Mouse (Mus musculus): ENCODE measurements around the gene Dglucy. TPM values are rescaled to one million over a fixed set of nuclear protein-coding genes. Genes with fewer than 3 reads are reported as not detected.

Dglucy gene
- polyA plus RNA-seq, 1 experiment from 2014 or later: 2.8 TPM

DNA sequence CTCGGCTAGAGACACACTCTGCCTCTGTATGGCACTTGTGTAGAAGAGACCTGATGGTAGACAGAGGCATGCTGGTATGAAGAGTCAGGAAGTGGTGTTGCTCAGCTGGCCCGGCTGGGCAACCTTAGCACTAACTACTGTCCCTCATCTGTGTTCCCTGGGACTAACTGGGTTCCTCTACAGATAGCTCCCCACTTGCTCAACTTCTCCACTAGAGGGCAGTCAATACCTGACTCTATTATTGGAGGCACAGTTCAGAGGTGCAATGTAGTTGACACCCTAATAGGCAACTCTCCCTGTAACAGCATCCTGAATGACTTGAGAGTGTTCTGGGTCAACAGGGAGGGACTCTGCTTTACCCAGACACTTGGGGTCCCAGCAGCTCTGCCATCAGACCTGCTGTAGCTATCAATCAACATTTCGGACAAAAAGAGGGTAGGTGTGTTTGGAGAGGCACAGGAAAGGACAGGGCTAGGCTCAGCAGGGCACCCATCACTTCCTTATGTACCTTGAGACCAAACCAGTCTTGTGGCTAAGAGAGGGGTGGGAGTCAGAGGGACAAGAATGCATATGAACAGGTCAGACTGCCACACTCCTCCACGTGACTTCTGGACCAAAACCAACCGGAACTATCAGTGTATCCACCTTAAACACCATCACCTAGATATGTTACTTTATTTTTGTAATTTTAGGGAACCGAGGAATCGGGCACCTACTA is 70.7 kb downstream of the Dglucy start:
- Histone ChIP-seq H3K9ac (ENCODE audit: low read length) (no peak overlapping the region), H3K9me3 (ENCODE audit: control insufficient read depth, low read length) (no peaks in the 10 kb centered on the region), H3K36me3 (ENCODE audit: control insufficient read depth, insufficient read depth, low read length) (no peaks in the 10 kb centered on the region), H3K4me2 (replicated peaks; ENCODE audit: low read depth) (no peak overlapping the region), H3K27me3 (ENCODE audit: control insufficient read depth, insufficient read depth, low read length) (no peaks in the 10 kb centered on the region), H3K4me3 (ENCODE audit: low read depth, low read length) (no peak overlapping the region), H3K27ac (replicated peaks) (no peak overlapping the region), H3K4me1 (replicated peaks; ENCODE audit: control insufficient read depth, insufficient read depth) (no peaks in the 10 kb centered on the region)
- 70% methylated on average over 7 of the region's 7 CpGs for WGBS
- peak; percentile 18 for DNase-seq (ENCODE audit: low spot score)
- peak; percentile 97 for TF ChIP-seq CTCF (IDR thresholded peaks at IDR 0.05; ENCODE audit: low read depth)
- no peak for TF ChIP-seq EP300 (optimal IDR thresholded peaks at IDR 0.05)
- peak; percentile 83; the same call in 1 of the 2 replicates for ATAC-seq (ENCODE audit: low FRiP score, low TSS enrichment)

DNA sequence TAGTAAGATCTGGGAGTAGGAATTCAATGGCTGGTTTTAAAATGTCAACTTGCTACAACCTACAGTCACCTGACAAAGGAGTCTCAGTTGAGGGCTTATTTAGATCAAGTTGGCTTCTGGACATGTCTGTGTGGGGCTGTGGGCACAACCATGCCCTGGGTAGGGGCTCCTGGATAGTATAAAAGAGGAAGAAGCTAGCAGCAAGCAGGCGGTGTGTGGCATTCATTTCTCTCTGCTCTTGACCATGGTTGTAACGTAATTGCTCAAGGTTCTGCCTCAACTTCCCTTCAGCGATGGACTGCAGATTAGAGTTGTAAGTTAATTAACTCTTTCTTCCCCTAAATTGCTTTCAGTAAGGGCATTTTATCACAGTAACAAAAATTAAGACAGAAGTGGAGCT is 73.5 kb downstream of the Dglucy start:
- Histone ChIP-seq H3K27me3 (ENCODE audit: control insufficient read depth, insufficient read depth, low read length) (no peaks in the 10 kb centered on the region), H3K4me2 (replicated peaks; ENCODE audit: low read depth) (no peak overlapping the region), H3K4me3 (ENCODE audit: low read depth, low read length) (no peak overlapping the region), H3K9me3 (ENCODE audit: control insufficient read depth, low read length) (no peaks in the 10 kb centered on the region), H3K4me1 (replicated peaks; ENCODE audit: control insufficient read depth, insufficient read depth) (no peaks in the 10 kb centered on the region), H3K27ac (replicated peaks) (no peak overlapping the region), H3K36me3 (ENCODE audit: control insufficient read depth, insufficient read depth, low read length) (no peaks in the 10 kb centered on the region), H3K9ac (ENCODE audit: low read length) (no peak overlapping the region)
- no peak for TF ChIP-seq CTCF (IDR thresholded peaks at IDR 0.05; ENCODE audit: low read depth)
- TF ChIP-seq EP300 (optimal IDR thresholded peaks at IDR 0.05): no peak
- DNase-seq (ENCODE audit: low spot score) (no peak), ATAC-seq (ENCODE audit: low FRiP score, low TSS enrichment) (no peak)
- 71% methylated on average over 3 of the region's 3 CpGs for WGBS

DNA sequence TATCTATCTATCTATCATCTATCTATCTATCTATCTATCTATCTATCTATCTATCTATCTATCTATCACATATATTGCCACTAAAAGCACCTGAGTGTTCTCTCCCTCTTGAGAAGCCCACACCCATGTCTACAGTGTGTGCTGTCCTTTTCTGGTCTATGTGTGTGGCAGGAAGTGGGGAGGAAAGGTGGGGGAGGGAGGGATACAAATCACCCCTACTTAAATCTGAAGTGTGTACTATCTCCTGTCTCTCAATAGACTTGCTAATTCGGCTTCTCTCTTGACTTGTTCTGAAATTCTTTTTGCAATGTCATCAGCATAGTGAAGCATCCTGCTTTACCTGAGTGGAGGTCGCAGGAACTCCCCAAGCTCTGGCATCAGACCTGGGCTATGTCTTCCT is 77.5 kb downstream of the Dglucy start:
- no peaks in the 10 kb centered on the region for H3K36me3 ChIP-seq (ENCODE audit: control insufficient read depth, insufficient read depth, low read length)
- ATAC-seq (ENCODE audit: low FRiP score, low TSS enrichment) (no peak), DNase-seq (ENCODE audit: low spot score) (no peak)
- no peak for TF ChIP-seq EP300 (optimal IDR thresholded peaks at IDR 0.05)
- H3K4me3 ChIP-seq (ENCODE audit: low read depth, low read length): no peak overlapping the region
- H3K27ac ChIP-seq (replicated peaks): no peak overlapping the region
- H3K27me3 ChIP-seq (ENCODE audit: control insufficient read depth, insufficient read depth, low read length): no peaks in the 10 kb centered on the region
- no peak overlapping the region for H3K9ac ChIP-seq (ENCODE audit: low read length)
- no peaks in the 10 kb centered on the region for H3K4me1 ChIP-seq (replicated peaks; ENCODE audit: control insufficient read depth, insufficient read depth)
- WGBS: 89% methylated on average over 2 of the region's 2 CpGs
- H3K9me3 ChIP-seq (ENCODE audit: control insufficient read depth, low read length): no peaks in the 10 kb centered on the region
- no peak overlapping the region for H3K4me2 ChIP-seq (replicated peaks; ENCODE audit: low read depth)

DNA sequence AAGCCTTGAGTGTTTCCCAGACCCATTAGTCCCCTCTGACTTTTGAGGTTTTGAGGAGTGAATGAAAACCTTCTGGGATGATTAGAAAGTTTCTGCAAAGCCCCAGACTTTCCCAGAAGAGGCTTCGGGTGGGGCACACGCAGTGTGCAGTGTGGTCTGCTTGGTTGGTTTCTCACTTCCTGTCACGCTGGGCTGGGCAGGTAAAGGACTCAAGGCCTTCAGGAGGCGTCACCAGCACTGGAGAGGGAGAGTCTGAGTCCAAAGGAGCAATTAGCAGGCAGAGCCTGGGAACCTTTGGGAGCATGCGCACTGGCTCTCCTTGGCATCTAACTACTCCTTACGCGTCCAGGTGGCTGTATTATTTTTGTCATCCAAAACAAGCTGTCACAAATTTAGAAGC is 78.9 kb downstream of the Dglucy start:
- no peak for TF ChIP-seq CTCF (IDR thresholded peaks at IDR 0.05; ENCODE audit: low read depth)
- TF ChIP-seq EP300 (optimal IDR thresholded peaks at IDR 0.05): no peak
- Histone ChIP-seq H3K36me3 (ENCODE audit: control insufficient read depth, insufficient read depth, low read length) (no peaks in the 10 kb centered on the region), H3K4me3 (ENCODE audit: low read depth, low read length) (no peak overlapping the region), H3K4me1 (replicated peaks; ENCODE audit: control insufficient read depth, insufficient read depth) (no peaks in the 10 kb centered on the region), H3K9me3 (ENCODE audit: control insufficient read depth, low read length) (no peaks in the 10 kb centered on the region), H3K27me3 (ENCODE audit: control insufficient read depth, insufficient read depth, low read length) (no peaks in the 10 kb centered on the region), H3K4me2 (replicated peaks; ENCODE audit: low read depth) (no peak overlapping the region), H3K27ac (replicated peaks) (no peak overlapping the region), H3K9ac (ENCODE audit: low read length) (no peak overlapping the region)
- ATAC-seq (ENCODE audit: low FRiP score, low TSS enrichment) (peak; percentile 49; the same call in 1 of the 2 replicates), DNase-seq (ENCODE audit: low spot score) (no peak)
- WGBS: 64% methylated on average over 7 of the region's 7 CpGs

DNA sequence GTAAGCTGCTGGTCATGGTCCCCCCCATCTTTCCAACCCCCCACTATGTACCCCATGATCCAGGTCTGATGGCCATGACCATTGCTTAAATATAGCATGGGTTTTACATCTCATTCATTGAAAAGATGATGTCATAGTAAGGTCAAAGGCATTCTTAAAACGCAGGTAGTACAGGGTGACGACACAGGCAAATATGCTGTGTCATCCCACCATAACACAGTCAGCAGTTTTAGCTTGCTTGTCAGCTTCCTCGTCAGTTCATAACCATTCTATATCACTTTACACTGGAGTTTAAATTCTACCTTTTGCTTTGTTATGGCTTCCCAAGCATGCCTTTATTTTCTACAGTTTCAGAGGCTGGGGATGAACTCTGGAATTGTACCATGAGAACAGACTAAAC is 83.4 kb downstream of the Dglucy start:
- DNase-seq (ENCODE audit: low spot score): no peak
- 66% methylated on average over 3 of the region's 3 CpGs for WGBS

DNA sequence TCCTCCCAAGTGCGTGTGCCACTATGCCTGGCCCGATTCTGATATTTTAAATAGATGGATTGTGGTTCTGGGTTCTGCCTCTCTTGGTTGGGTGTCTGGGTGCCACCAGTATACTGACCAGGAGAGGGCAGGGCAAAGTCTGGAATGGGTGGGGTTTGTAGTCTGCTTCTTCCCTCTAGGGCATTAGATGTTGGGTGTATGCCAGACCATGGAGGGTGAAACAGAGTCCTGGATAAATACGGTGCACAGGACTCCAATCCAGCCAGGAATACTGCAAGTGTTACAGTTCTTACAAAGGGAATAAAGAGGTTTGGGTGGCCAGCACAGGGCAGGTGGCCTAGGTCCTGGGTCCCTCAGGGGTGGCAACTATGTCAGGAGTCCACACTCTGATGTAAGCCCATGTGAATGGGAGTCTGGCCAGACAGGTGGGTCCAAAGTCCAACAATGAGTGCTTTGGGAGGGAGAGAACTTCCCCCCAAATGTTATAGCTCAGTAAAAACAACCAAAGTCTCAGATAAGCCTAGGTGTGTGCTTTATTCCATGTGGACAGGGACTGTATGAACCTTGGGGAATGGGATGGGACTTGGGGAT is 84.1 kb downstream of the Dglucy start:
- no peaks in the 10 kb centered on the region for H3K4me1 ChIP-seq (replicated peaks; ENCODE audit: control insufficient read depth, insufficient read depth)
- TF ChIP-seq CTCF (IDR thresholded peaks at IDR 0.05; ENCODE audit: low read depth) (peak; percentile 43), EP300 (optimal IDR thresholded peaks at IDR 0.05) (no peak)
- no peak overlapping the region for H3K9ac ChIP-seq (ENCODE audit: low read length)
- H3K27me3 ChIP-seq (ENCODE audit: control insufficient read depth, insufficient read depth, low read length): no peaks in the 10 kb centered on the region
- H3K9me3 ChIP-seq (ENCODE audit: control insufficient read depth, low read length): no peaks in the 10 kb centered on the region
- no peak overlapping the region for H3K27ac ChIP-seq (replicated peaks)
- peak; percentile 73 for ATAC-seq (ENCODE audit: low FRiP score, low TSS enrichment)
- no peak overlapping the region for H3K4me2 ChIP-seq (replicated peaks; ENCODE audit: low read depth)
- no peaks in the 10 kb centered on the region for H3K36me3 ChIP-seq (ENCODE audit: control insufficient read depth, insufficient read depth, low read length)
- H3K4me3 ChIP-seq (ENCODE audit: low read depth, low read length): no peak overlapping the region
- peak; percentile 60 for DNase-seq (ENCODE audit: low spot score)
- 75% methylated on average over 3 of the region's 3 CpGs for whole genome bisulfite sequencing

More for the DNA sequence above, 83.4 kb downstream of the Dglucy start:
- no peak overlapping the region for H3K4me3 ChIP-seq (ENCODE audit: low read depth, low read length)
- no peak overlapping the region for H3K9ac ChIP-seq (ENCODE audit: low read length)
- no peak for TF ChIP-seq EP300 (optimal IDR thresholded peaks at IDR 0.05)
- TF ChIP-seq CTCF (IDR thresholded peaks at IDR 0.05; ENCODE audit: low read depth): no peak
- H3K4me2 ChIP-seq (replicated peaks; ENCODE audit: low read depth): no peak overlapping the region
- no peak overlapping the region for H3K27ac ChIP-seq (replicated peaks)
- ATAC-seq (ENCODE audit: low FRiP score, low TSS enrichment): no peak
- no peaks in the 10 kb centered on the region for H3K4me1 ChIP-seq (replicated peaks; ENCODE audit: control insufficient read depth, insufficient read depth)
- H3K36me3 ChIP-seq (ENCODE audit: control insufficient read depth, insufficient read depth, low read length): no peaks in the 10 kb centered on the region
- no peaks in the 10 kb centered on the region for H3K9me3 ChIP-seq (ENCODE audit: control insufficient read depth, low read length)
- no peaks in the 10 kb centered on the region for H3K27me3 ChIP-seq (ENCODE audit: control insufficient read depth, insufficient read depth, low read length)

All from stomach, postnatal 0 days (tissue).